Mouse (Mus musculus) ES-E14 (cell line): ENCODE data around the gene Sowahb. TPM values are rescaled to one million over a fixed set of nuclear protein-coding genes. Genes with fewer than 3 reads are reported as not detected.
"Not testable (repeated sequence)": the region's sequence is repeated elsewhere in the genome, so short reads cannot be mapped to it uniquely, and the experiment has no call there.

ENCODE experiments used
- DNase-seq: peaks from one replicate; pipeline ENCODE4 v3.0.0-alpha.2; 2013; ENCODE audit warnings: low read depth, low spot score
- H3K27ac ChIP-seq: 2 replicates; pipeline ENCODE4 v1.5.1; 2012; ENCODE audit warnings: low read depth, mild to moderate bottlenecking, low read length, moderate library complexity, mixed read lengths; ENCODE audit not compliant: poor library complexity, insufficient read depth, severe bottlenecking
- H3K36me3 ChIP-seq: 2 replicates; pipeline ENCODE4 v1.6.1; 2012; ENCODE audit warnings: mild to moderate bottlenecking, low read length, moderate library complexity, mixed read lengths; ENCODE audit not compliant: control insufficient read depth, poor library complexity, insufficient read depth, severe bottlenecking
- H3K4me1 ChIP-seq, 2 experiments: fragments of 150-350 bp in 1 of 2; sonication (generic) in 1 of 2; 2 replicates each; pipeline ENCODE4 v1.6.1; 2012; ENCODE audit warnings: low read length in 2 of 2, mild to moderate bottlenecking in 1 of 2, mixed read lengths in 1 of 2; ENCODE audit not compliant: control insufficient read depth in 2 of 2, insufficient read depth in 2 of 2, poor library complexity in 1 of 2
- H3K4me3 ChIP-seq, 2 experiments: fragments of 150-350 bp in 1 of 2; sonication (generic) in 1 of 2; 2 replicates each; pipeline ENCODE4 v1.5.1; 2012; ENCODE audit warnings: low read length in 2 of 2, low read depth in 1 of 2, mild to moderate bottlenecking in 1 of 2, mixed read lengths in 1 of 2; ENCODE audit not compliant: insufficient read depth in 1 of 2, poor library complexity in 1 of 2, severe bottlenecking in 1 of 2
- H3K9ac ChIP-seq: 2 replicates; pipeline ENCODE4 v1.6.1; 2012; ENCODE audit warnings: low read depth, mild to moderate bottlenecking, low read length, mixed read lengths; ENCODE audit not compliant: poor library complexity, insufficient read depth, severe bottlenecking
- H3K9me3 ChIP-seq: fragments of 150-350 bp; sonication (generic); 2 replicates; pipeline ENCODE4 v1.6.1; 2012; ENCODE audit warnings: low read depth, mild to moderate bottlenecking, low read length; ENCODE audit not compliant: control insufficient read depth, insufficient read depth
- CHD2 ChIP-seq: IDR thresholded peaks from 2 replicates; pipeline ENCODE4 v1.6.1; 2014; ENCODE audit warnings: mild to moderate bottlenecking, low read depth, low read length, inconsistent platforms
- HCFC1 ChIP-seq: IDR thresholded peaks from 2 replicates; pipeline ENCODE4 v1.6.1; 2012; ENCODE audit warnings: low read length, inconsistent platforms, borderline replicate concordance; ENCODE audit not compliant: insufficient read depth
- MAFK ChIP-seq: IDR thresholded peaks from 2 replicates; pipeline ENCODE4 v1.6.1; 2014; ENCODE audit warnings: mild to moderate bottlenecking, low read depth, low read length, inconsistent platforms; ENCODE audit not compliant: insufficient read depth
- ZC3H11A ChIP-seq: IDR thresholded peaks from 2 replicates; pipeline ENCODE4 v1.6.1; 2012; ENCODE audit warnings: low read depth, mild to moderate bottlenecking, inconsistent platforms, low read length, borderline replicate concordance
- ZNF384 ChIP-seq: IDR thresholded peaks from 2 replicates; pipeline ENCODE4 v1.6.1; 2012; ENCODE audit warnings: low read depth, low read length, inconsistent platforms
- in situ Hi-C, 2 experiments: fragments of 600-800 bp; cut with MboI; formaldehyde crosslinking; loops; one replicate each; pipeline ENCODE4 v1.15.1; 2025; ENCODE audit warnings: low sequenced_read_pairs in 2 of 2, inconsistent platforms in 1 of 2; ENCODE audit not compliant: unreplicated experiment in 2 of 2
- total RNA-seq: library from RNA; depleted of rRNA; stranded (reverse); fragments of 300-350 nt; gene quantifications from 2 replicates; pipeline ENCODE4 v1.2.3, GENCODE M21; 2012

The Sowahb gene
- total RNA-seq, 1 experiment = 1.9 TPM

DNA sequence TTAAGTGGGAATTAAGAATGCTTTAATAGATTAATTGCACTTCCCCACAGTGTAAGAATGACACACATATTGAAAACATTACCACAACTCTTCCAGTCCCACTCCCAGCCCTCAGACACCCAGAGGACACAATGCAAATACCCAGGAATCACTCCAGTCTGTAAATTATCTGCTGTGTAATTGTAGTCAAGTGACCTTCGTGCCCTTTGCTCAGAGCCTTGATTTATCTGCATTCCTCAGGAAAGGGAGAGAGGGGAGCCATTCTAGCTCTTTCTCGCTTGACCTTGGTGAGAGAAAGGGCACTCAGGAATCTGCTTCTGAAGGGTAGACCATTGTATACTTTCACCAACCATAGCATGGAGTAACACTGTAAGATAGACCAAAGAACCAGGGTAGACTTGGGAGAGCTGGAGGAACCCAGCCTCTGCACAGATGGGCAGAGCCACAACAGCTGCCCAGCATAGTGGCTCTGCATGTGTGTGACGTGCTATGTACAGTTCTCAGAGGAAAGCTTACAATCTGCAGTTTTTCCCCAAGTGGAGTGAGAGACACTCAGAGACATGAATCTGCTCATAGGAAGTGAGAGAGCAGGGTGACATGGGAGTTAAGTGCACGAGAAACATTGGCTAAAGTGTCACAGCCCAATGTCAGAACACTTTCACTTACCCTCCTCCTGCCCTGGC, 18.2 kb downstream of the Sowahb start:
- 0 out of 2 replicates have a peak overlapping the region, but pooled peaks have one; percentile 31 for H3K27ac ChIP-seq
- no peak for DNase-seq
- no peaks in the 10 kb centered on the region for H3K36me3 ChIP-seq
- H3K4me1 ChIP-seq = peaks cover 3 to 14% of the 10 kb centered on the region in 2 experiments; a peak in 3 of 4 replicates
- 0 out of 4 replicates have a peak overlapping the region, but pooled peaks of 1 of the 2 experiments have one; percentile 4 for H3K4me3 ChIP-seq
- no peak for TF ChIP-seq ZC3H11A
- peak; percentile 42; the same call in 1 of the 2 replicates for TF ChIP-seq MAFK
- in situ Hi-C loops = no loop called here
- no peaks in the 10 kb centered on the region for H3K9me3 ChIP-seq
- 0 out of 2 replicates have a peak overlapping the region, but pooled peaks have one; percentile 17 for H3K9ac ChIP-seq

GRCm38 (mm10) chr5:93024754-93025280, 20.0 kb downstream of the Sowahb start:
- no peak overlapping the region for H3K9ac ChIP-seq
- no peak overlapping the region for H3K27ac ChIP-seq
- no peaks in the 10 kb centered on the region for H3K9me3 ChIP-seq
- H3K4me1 ChIP-seq = peaks cover 3 to 14% of the 10 kb centered on the region in 2 experiments; a peak in 3 of 4 replicates
- H3K36me3 ChIP-seq = no peaks in the 10 kb centered on the region
- DNase-seq = no peak
- in situ Hi-C loops = no loop called here
- no peak overlapping the region for H3K4me3 ChIP-seq
- TF ChIP-seq ZC3H11A (no peak), CHD2 (no peak), HCFC1 (no peak), ZNF384 (no peak), MAFK (no peak)

DNA sequence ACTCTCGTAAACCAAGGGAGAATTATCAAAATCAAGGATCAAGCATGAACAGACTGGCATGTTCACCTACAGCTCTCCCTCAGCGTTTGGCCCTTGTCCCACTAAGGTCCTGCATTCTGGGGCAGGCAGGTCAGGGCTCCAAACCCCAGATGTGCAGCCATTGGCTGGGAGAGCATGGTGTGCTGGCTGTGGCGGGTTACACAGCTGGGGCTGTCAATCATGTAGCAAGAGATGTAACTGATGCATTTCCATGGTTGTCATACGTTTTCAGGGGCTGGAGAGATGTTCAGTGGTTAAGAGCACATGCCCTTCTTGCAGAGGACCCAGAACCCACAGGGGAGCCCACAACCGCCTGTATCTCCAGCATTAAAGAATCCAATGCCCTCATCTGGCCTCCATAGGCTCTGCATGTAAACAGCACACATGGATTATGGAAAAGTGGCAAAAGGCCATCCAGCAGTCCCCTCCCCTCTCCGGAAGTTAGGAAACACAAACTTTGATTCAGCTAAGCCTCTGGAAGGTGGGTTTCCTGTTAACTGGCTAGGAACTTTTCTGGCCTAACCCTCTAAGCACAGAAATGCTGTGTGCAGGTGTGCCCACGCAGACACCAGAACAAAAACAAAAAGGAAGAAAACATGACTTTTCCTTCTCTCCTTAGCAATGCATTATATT, 22.6 kb downstream of the Sowahb start:
- in situ Hi-C loops = no loop called here
- Histone ChIP-seq H3K4me1 (peaks cover 2 to 15% of the 10 kb centered on the region in 2 experiments; a peak in 3 of 4 replicates), H3K36me3 (no peaks in the 10 kb centered on the region), H3K9ac (no peak overlapping the region), H3K4me3 (no peak overlapping the region), H3K27ac (no peak overlapping the region), H3K9me3 (no peaks in the 10 kb centered on the region)
- TF ChIP-seq ZC3H11A (no peak), CHD2 (no peak), MAFK (no peak), HCFC1 (no peak)
- no peak for DNase-seq

DNA sequence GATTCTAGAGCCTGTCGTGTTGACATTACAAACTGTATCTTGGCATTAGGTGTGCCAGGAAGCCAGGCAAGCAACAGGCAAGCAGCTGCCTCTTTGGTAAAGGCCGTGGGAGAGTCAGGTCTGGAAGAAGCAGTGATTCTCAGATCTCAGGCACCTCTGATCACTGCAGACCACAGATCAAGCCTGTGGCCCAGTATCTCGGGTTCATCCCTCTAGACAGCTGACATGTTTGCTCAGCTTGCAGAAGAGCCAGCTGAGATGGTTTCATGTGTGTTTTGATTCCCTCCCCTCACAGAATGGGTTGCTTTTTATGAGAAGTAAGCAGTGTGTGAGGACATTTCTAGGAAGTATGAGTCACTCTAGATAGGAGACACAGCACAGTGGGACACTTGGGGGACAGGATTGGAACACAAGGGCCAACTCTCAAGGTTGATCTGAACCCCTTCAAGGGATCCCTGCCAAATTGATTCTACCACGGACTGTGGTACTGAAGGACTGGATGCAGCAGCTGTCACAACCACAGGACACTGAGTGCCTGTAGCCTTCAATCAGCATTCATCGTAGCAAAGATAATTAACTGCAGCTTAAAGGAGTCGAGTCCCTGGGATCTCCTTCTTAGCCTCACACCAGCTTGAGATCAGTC, 24.7 kb downstream of the Sowahb start:
- H3K9me3 ChIP-seq = no peaks in the 10 kb centered on the region
- in situ Hi-C loops = no loop called here
- no peak for DNase-seq
- peaks cover 0 to 10% of the 10 kb centered on the region in 2 experiments; a peak in 2 of 4 replicates for H3K4me1 ChIP-seq
- H3K36me3 ChIP-seq = no peaks in the 10 kb centered on the region
- no peak overlapping the region for H3K4me3 ChIP-seq
- H3K9ac ChIP-seq = no peak overlapping the region
- H3K27ac ChIP-seq = 0 out of 2 replicates have a peak overlapping the region, but pooled peaks have one; percentile 20
- no peak for TF ChIP-seq MAFK
- no peak for TF ChIP-seq HCFC1
- no peak for TF ChIP-seq CHD2
- TF ChIP-seq ZNF384 = no peak
- TF ChIP-seq ZC3H11A = no peak

- H3K27ac ChIP-seq, DNase-seq, H3K36me3 ChIP-seq, H3K9ac ChIP-seq, H3K4me3 ChIP-seq, H3K9me3 ChIP-seq, in situ Hi-C loops: not testable (repeated sequence)
- H3K4me1 ChIP-seq = peaks cover 0 to 10% of the 10 kb centered on the region in 2 experiments; a peak in 2 of 4 replicates
Measured at GRCm38 (mm10) chr5:93019207-93019606, 25.6 kb downstream of the Sowahb start.
